Mouse (Mus musculus): ENCODE data around the gene Cd200r3. TPM values are rescaled to one million over a fixed set of nuclear protein-coding genes. Genes with fewer than 3 reads are reported as not detected.

Gene Cd200r3
- total RNA-seq, 4 experiments from 2014 or later: not detected

DNA sequence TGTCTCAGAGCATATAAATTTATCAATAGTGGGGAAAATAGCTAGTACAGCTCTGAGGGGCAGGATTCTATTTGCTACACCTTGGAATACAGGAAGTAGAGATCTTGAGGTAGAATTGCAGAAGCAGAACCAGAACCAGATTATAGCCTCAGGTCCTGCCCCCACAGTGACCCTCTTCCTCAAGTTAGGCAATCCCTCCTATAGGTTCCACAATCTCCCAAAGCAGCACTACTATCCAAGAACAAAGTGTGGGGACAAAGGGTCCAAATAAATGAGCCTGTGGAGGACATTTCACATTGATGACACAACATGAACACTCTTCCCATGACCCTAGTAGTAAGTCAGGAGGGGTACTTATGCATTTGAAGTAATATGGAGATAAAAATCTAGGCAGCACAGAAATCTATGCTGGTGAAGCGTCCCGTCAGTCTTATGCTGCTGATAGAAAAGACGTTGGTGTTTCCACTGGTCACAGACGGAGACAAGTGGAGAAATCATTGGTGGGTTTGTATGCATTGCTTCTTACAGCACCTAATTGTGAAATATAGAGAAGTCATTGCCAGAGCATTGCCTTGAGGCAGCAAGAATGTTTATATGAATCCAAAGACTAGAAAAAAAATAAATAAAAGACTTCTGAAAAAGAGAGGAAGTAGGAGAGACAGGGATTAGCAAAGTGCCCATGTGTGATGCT is 45.3 kb downstream of the Cd200r3 start:
- DNase-seq (ENCODE audit: low spot score in 2 of 2): no peak

GRCm38 (mm10) chr16:44993319-44994019 is 50.0 kb downstream of the Cd200r3 start:
- DNase-seq (ENCODE audit: low spot score in 2 of 2): no peak

DNA sequence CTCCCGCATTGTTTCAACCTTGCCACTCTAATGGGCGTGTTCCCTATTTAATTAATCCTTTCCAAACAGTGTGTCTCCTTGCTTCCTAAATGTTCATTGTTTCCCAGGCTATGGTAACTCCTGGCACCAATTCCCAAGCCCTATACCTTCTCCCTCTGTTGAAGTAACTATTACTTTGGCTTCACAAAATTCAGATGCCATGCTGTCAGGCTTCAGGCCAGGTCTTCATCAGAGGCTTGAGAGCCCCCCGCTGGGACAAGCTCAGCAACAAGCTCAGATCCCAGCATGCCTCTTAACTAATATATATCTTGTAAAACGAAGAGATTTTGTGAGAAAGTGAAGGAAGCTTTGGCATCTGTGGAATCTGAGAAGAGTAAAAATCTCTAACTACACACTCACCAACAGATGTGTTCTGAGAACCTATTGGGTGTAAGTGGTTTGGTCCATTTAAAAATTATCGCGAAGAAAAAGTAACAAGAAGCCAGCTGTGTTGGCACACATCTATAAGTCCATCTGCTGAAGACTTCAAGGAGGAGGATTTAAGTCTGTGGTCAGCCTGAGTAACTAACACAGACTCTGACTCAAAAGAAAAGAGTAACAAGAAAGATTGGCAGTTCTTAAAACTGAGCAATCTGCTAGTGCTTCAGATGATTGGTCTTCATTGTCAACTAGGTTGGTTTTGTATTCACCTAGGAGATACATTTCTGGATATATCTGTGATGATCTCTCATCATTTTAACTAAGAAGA is 50.9 kb downstream of the Cd200r3 start:
- DNase-seq (ENCODE audit: low spot score in 2 of 2): no peak

GRCm38 (mm10) chr16:44995111-44995510 is 51.6 kb downstream of the Cd200r3 start:
- no peak for DNase-seq (ENCODE audit: low spot score in 2 of 2)

- DNase-seq (ENCODE audit: low spot score in 2 of 2): no peak
Observed at GRCm38 (mm10) chr16:44996701-44997100, 53.2 kb downstream of the Cd200r3 start.

DNA sequence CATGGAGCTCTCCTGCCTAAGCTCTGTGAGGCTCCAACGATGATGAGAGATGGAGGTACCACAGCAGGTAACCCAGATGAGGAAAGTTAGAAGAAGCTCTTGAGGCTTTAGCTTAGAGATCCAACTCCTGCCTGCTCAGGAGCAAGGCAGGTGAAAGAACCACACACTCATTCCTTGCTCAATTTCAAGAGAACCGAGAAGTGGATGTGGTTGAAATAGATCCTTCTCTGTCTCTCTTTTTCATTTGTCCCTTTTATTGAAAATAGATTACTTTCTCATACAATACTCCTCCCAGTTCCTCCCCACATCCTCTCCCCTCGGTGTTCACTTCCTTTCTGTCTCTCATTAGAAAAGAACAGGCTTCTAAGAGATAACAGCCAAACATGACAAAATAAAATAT is 56.1 kb downstream of the Cd200r3 start:
- no peak for DNase-seq (ENCODE audit: low spot score in 2 of 2)

DNA sequence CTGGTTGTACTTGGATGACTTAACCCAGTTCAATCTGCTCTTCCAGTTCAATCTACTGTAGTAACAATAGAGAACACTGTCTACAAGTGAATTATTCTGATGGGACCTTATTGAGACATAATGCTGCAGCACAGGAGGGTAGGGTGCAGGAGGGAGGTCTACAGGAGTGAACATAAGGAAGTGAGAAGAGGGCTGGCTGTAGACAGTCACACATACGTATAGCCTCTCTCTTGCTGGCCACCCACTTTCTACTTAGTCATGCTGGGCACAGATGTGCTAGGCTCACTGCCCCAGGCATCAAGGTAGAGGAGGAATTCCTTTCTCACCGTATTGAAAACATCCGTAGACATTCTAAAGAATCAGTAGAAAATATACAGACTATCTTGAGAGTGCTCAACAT is 61.0 kb downstream of the Cd200r3 start:
- no peak for DNase-seq (ENCODE audit: low spot score in 2 of 2)

DNA sequence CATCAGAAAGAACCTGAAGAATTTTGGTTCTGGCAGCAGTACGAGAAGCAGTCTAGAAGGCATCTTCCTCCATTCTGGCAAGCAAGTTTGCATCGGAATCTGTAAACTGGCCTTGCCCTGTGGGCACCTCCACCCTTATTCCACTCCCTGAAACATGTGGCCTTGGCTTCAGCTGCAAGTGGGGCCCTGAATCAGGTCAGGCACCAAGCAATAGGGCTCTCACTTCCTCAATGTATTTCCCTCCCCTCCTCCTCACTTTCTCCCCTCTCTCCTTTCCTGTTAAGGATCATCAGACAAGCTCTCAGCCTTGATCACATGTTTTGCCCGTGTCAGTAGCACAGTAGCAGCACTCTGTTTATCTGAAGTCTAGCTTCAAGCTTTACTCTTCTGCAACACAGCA is 61.8 kb downstream of the Cd200r3 start:
- DNase-seq (ENCODE audit: low spot score in 2 of 2): no peak

GRCm38 (mm10) chr16:45006971-45007370 is 63.5 kb downstream of the Cd200r3 start:
- DNase-seq (ENCODE audit: low spot score in 2 of 2): no peak

- DNase-seq (ENCODE audit: low spot score in 2 of 2): no peak
Observed at GRCm38 (mm10) chr16:45007807-45008206, 64.3 kb downstream of the Cd200r3 start.

GRCm38 (mm10) chr16:45009634-45010033 is 66.2 kb downstream of the Cd200r3 start:
- no peak for DNase-seq (ENCODE audit: low spot score in 2 of 2)

DNA sequence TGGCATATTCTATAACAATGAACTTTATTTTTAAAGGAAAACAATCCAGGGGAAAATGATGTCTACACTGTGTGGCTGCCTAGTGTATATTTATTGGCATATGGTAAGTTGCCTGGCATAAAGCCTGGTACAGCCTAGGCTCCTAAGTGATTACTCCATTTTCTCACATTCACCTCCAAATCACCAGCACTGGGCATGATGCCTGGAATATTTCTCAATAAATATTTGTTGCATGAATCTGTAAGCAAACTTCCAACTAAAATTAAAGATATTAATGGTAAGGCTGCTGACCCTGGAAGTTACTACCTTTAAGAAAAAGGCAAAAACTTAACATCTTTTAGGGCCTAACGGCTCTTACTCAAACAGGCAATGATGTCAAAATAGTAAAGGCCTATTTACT is 72.1 kb downstream of the Cd200r3 start:
- no peak for DNase-seq (ENCODE audit: low spot score in 2 of 2)

- no peak for DNase-seq (ENCODE audit: low spot score in 2 of 2)
Observed at GRCm38 (mm10) chr16:45016488-45016887, 73.0 kb downstream of the Cd200r3 start.

- no peak for DNase-seq (ENCODE audit: low spot score in 2 of 2)
Observed at GRCm38 (mm10) chr16:45018868-45019267, 75.4 kb downstream of the Cd200r3 start.

- no peak for DNase-seq (ENCODE audit: low spot score in 2 of 2)
Observed at GRCm38 (mm10) chr16:45020055-45020454, 76.6 kb downstream of the Cd200r3 start.

DNA sequence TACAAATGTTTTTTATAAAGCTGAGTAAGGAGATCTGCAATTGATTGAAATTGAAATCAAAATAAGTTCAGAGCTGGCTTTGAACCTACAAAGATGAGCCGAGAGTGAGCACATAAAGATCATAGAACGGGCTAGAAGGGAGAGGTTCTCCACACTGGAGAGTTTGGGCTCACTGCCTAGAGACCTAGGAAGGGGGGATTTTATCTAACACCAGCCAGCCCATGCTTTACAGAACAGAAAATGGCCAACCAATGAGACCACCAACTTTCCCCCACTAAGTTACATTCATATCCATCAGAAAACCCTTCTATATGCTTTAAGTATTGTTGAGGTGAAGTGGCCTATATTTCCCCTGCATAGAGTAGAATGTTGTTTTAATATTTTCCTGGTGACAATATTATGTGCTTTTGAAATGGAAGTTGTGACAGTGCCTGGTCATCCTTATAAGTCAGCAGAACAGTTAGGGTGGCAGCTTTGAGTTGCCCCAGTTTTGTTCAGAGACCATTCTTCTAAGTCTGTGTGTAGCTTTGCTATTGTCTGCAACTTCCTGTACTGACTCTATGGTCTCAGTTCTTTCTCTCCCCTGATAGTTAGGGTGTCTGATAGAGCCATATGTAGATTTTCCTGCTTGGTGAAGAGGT is 77.3 kb downstream of the Cd200r3 start:
- no peak for DNase-seq (ENCODE audit: low spot score in 2 of 2)

- DNase-seq (ENCODE audit: low spot score in 2 of 2): no peak
Observed at GRCm38 (mm10) chr16:45021443-45021842, 78.0 kb downstream of the Cd200r3 start.

DNA sequence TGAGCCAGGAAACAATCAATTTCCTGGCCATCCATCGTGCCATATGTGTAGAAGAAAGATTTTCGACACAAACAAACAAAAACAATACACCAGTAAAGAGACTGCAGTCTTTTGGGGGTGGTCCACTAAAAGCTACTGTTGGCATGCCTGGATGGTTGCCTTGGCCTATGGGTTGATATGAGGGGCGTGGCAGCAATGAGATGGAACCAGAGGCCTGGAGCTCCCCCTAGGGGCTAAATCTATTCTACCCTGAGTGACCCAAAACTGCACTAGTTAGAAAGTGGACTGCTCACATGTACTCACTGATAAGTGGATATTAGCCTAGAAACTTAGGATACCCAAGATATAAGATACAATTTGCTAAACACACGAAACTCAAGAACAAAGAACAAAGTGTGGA is 80.4 kb downstream of the Cd200r3 start:
- DNase-seq (ENCODE audit: low spot score in 2 of 2): peak in 1 of 2 experiments; percentile 2

DNA sequence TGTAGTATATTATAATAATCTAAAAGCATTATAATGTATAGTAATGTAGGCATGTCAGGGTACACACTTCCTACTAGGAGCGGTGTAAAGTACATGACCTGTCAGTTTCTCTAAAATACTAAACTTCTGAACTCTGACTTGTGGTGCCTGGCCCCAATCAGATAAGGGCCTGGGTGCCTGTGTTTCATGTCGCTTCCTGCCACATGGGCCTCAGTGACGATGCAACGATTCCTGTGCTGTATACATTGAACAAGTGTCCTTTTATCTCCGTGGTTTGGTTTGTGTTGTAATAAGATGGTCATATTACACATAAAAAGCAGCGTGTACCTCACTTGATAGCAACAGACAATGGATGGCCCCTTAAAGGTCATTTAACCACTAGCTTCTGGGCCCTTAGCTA is 81.8 kb downstream of the Cd200r3 start:
- no peak for DNase-seq (ENCODE audit: low spot score in 2 of 2)

DNA sequence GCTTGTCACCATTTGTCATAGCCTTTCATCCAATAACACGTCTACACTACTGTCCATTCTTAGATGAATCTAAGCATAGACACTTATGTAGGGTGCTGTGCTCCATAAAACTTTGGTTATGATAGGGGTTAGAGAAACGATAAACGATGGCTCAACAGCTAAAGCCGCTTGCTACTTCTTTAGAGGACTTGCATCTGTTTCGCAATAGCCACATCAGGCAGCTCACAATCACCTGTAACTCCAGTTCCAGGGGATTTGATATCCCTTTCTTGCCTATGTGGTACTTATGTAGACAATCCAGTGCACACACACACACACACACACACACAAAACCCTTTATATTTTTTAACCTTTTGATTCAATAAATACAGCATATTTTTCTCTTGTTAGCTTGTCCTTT is 85.6 kb downstream of the Cd200r3 start:
- no peak for DNase-seq (ENCODE audit: low spot score in 2 of 2)

DNA sequence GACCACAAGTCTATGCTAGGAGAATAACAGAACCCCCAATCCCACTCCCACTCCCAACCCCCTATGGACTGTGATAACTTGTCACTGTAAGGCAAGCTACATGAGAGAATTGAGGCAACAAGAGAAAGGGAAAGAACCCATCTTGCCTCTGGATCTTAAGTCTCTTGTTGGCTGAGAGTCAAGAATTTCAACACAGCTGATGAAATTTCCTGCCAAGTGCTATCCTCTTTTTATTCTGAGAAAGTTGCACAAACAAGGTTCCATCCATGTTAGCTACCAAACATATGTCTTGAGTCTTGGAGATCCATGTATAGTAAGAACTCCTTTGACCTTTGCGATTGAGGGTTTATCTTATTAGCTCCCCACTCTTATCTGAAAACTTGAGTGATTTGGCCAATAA is 86.0 kb downstream of the Cd200r3 start:
- no peak for DNase-seq (ENCODE audit: low spot score in 2 of 2)

GRCm38 (mm10) chr16:45030127-45030526 is 86.6 kb downstream of the Cd200r3 start:
- DNase-seq (ENCODE audit: low spot score in 2 of 2): no peak
